Mouse (Mus musculus) MEL (cell line): Measurements from ENCODE around the gene Parp8. TPM values are rescaled to one million over a fixed set of nuclear protein-coding genes. Genes with fewer than 3 reads are reported as not detected.

Experiments
- DNase-seq: peaks from one replicate; pipeline ENCODE4 v3.0.0; 2011; ENCODE audit warnings: low read depth, low spot score
- H3K27ac ChIP-seq: 2 replicates; pipeline ENCODE4 v1.5.1; 2012; ENCODE audit warnings: low read depth, mild to moderate bottlenecking, control low read depth, low read length, moderate library complexity; ENCODE audit not compliant: control insufficient read depth
- H3K27me3 ChIP-seq, 2 experiments: fragments of 150-350 bp in 1 of 2; sonication (generic) in 1 of 2; 2 replicates each; pipeline ENCODE4 v1.6.1; 2012; ENCODE audit warnings: low read length in 2 of 2, mild to moderate bottlenecking in 2 of 2, improper control_type of control experiment in 1 of 2, moderate library complexity in 1 of 2; ENCODE audit not compliant: insufficient read depth in 2 of 2, control insufficient read depth in 1 of 2
- H3K36me3 ChIP-seq, 2 experiments: 2 replicates each; pipeline ENCODE4 v1.6.1; 2012 to 2014; ENCODE audit warnings: low read length in 2 of 2, improper control_type of control experiment in 1 of 2, inconsistent platforms in 1 of 2, mild to moderate bottlenecking in 1 of 2; ENCODE audit not compliant: insufficient read depth in 2 of 2, control insufficient read depth in 1 of 2
- H3K4me1 ChIP-seq, 2 experiments: fragments of 150-350 bp in 1 of 2; sonication (generic) in 1 of 2; 2 replicates each; pipeline ENCODE4 v1.6.1; 2012; ENCODE audit warnings: low read length in 2 of 2, improper control_type of control experiment in 1 of 2, mild to moderate bottlenecking in 1 of 2; ENCODE audit not compliant: insufficient read depth in 2 of 2, control insufficient read depth in 1 of 2
- H3K4me3 ChIP-seq, 2 experiments: fragments of 150-350 bp in 1 of 2; sonication (generic) in 1 of 2; 2 replicates each; pipeline ENCODE4 v1.5.1; 2012; ENCODE audit warnings: low read depth in 2 of 2, low read length in 2 of 2, mild to moderate bottlenecking in 2 of 2, moderate library complexity in 2 of 2, control low read depth in 1 of 2, improper control_type of control experiment in 1 of 2; ENCODE audit not compliant: control insufficient read depth in 1 of 2, insufficient read depth in 1 of 2
- H3K79me2 ChIP-seq: 2 replicates; pipeline ENCODE4 v1.6.1; 2012; ENCODE audit warnings: mild to moderate bottlenecking, low read length, moderate library complexity; ENCODE audit not compliant: control insufficient read depth, poor library complexity, insufficient read depth
- H3K9ac ChIP-seq: 2 replicates; pipeline ENCODE4 v1.6.1; 2012; ENCODE audit warnings: low read depth, mild to moderate bottlenecking, control low read depth, low read length, moderate library complexity; ENCODE audit not compliant: control insufficient read depth, poor library complexity, severe bottlenecking
- H3K9me3 ChIP-seq: fragments of 150-350 bp; sonication (generic); replicated peaks from 2 replicates; pipeline ENCODE4 v1.6.1; 2012; ENCODE audit warnings: mild to moderate bottlenecking, low read length, improper control_type of control experiment, moderate library complexity; ENCODE audit not compliant: insufficient read depth
- BHLHE40 ChIP-seq: IDR thresholded peaks from 2 replicates; pipeline ENCODE4 v1.6.1; 2012; ENCODE audit warnings: low read depth, mild to moderate bottlenecking, inconsistent platforms, low read length, improper control_type of control experiment, borderline replicate concordance
- CHD1 ChIP-seq: IDR thresholded peaks from 2 replicates; pipeline ENCODE4 v1.6.1; 2012; ENCODE audit warnings: low read depth, mild to moderate bottlenecking, inconsistent platforms, low read length, improper control_type of control experiment
- ELF1 ChIP-seq: IDR thresholded peaks from 2 replicates; pipeline ENCODE4 v1.6.1; 2014; ENCODE audit warnings: low read depth, mild to moderate bottlenecking, inconsistent platforms, low read length, improper control_type of control experiment, moderate library complexity
- EP300 ChIP-seq, 2 experiments: IDR thresholded peaks; 2 replicates each; pipeline ENCODE4 v1.6.1; 2011; ENCODE audit warnings: improper control_type of control experiment in 2 of 2, low read length in 2 of 2, low read depth in 1 of 2, mild to moderate bottlenecking in 1 of 2
- GABPA ChIP-seq: IDR thresholded peaks from 2 replicates; pipeline ENCODE4 v1.6.1; 2012; ENCODE audit warnings: low read depth, mild to moderate bottlenecking, inconsistent platforms, low read length, improper control_type of control experiment, moderate library complexity
- JUND ChIP-seq: IDR thresholded peaks from 2 replicates; pipeline ENCODE4 v1.6.1; 2011; ENCODE audit warnings: low read depth, mild to moderate bottlenecking, improper control_type of control experiment, low read length
- MAZ ChIP-seq: IDR thresholded peaks from 2 replicates; pipeline ENCODE4 v1.6.1; 2012; ENCODE audit warnings: low read depth, mild to moderate bottlenecking, inconsistent platforms, low read length, improper control_type of control experiment
- MEF2A ChIP-seq: IDR thresholded peaks from 2 replicates; pipeline ENCODE4 v1.6.1; 2014; ENCODE audit warnings: low read depth, mild to moderate bottlenecking, inconsistent platforms, low read length, improper control_type of control experiment; ENCODE audit not compliant: poor library complexity, insufficient replicate concordance, severe bottlenecking; ENCODE audit errors: extremely low read depth
- MXI1 ChIP-seq: IDR thresholded peaks from 2 replicates; pipeline ENCODE4 v1.6.1; 2011; ENCODE audit warnings: mild to moderate bottlenecking, low read depth, low read length, improper control_type of control experiment
- MYB ChIP-seq: IDR thresholded peaks from 2 replicates; pipeline ENCODE4 v1.6.1; 2011; ENCODE audit warnings: mild to moderate bottlenecking, low read depth, low read length, improper control_type of control experiment
- MYC ChIP-seq: IDR thresholded peaks from 2 replicates; pipeline ENCODE4 v1.6.1; 2011; ENCODE audit warnings: low read depth, mild to moderate bottlenecking, low read length, improper control_type of control experiment, moderate library complexity
- NRF1 ChIP-seq: IDR thresholded peaks from 2 replicates; pipeline ENCODE4 v1.6.1; 2014; ENCODE audit warnings: low read depth, mild to moderate bottlenecking, inconsistent platforms, low read length, improper control_type of control experiment, moderate library complexity; ENCODE audit not compliant: poor library complexity, insufficient read depth, severe bottlenecking
- POLR2AphosphoS5 ChIP-seq: IDR thresholded peaks from 2 replicates; pipeline ENCODE4 v1.6.1; 2012; ENCODE audit warnings: low read depth, borderline replicate concordance, mild to moderate bottlenecking, inconsistent platforms, low read length, moderate library complexity, mixed read lengths
- SMC3 ChIP-seq: IDR thresholded peaks from 2 replicates; pipeline ENCODE4 v1.6.1; 2011; ENCODE audit warnings: low read depth, low read length, improper control_type of control experiment
- TAL1 ChIP-seq: IDR thresholded peaks from 2 replicates; pipeline ENCODE4 v1.6.1; 2012; ENCODE audit warnings: mild to moderate bottlenecking, inconsistent platforms, low read length, moderate library complexity, mixed read lengths
- TBP ChIP-seq: IDR thresholded peaks from 2 replicates; pipeline ENCODE4 v1.8.0; 2011; ENCODE audit warnings: low read depth, low read length, improper control_type of control experiment
- TCF12 ChIP-seq: IDR thresholded peaks from 2 replicates; pipeline ENCODE4 v1.6.1; 2014; ENCODE audit warnings: low read depth, mild to moderate bottlenecking, inconsistent platforms, low read length, improper control_type of control experiment, moderate library complexity
- UBTF ChIP-seq: IDR thresholded peaks from 2 replicates; pipeline ENCODE4 v1.6.1; 2012; ENCODE audit warnings: low read depth, mild to moderate bottlenecking, inconsistent platforms, low read length, improper control_type of control experiment, moderate library complexity, borderline replicate concordance; ENCODE audit not compliant: insufficient read depth
- USF1 ChIP-seq: IDR thresholded peaks from 2 replicates; pipeline ENCODE4 v1.6.1; 2014; ENCODE audit warnings: low read depth, mild to moderate bottlenecking, inconsistent platforms, low read length, improper control_type of control experiment, moderate library complexity
- ZC3H11A ChIP-seq: IDR thresholded peaks from 2 replicates; pipeline ENCODE4 v1.6.1; 2012; ENCODE audit warnings: low read depth, mild to moderate bottlenecking, inconsistent platforms, low read length, improper control_type of control experiment
- ZKSCAN1 ChIP-seq: IDR thresholded peaks from 2 replicates; pipeline ENCODE4 v1.6.1; 2012; ENCODE audit warnings: low read depth, mild to moderate bottlenecking, inconsistent platforms, low read length, improper control_type of control experiment, moderate library complexity
- ZNF384 ChIP-seq: IDR thresholded peaks from 2 replicates; pipeline ENCODE4 v1.6.1; 2012; ENCODE audit warnings: low read depth, mild to moderate bottlenecking, inconsistent platforms, low read length, improper control_type of control experiment
- polyA plus RNA-seq, 2 experiments: library from polyadenylated mRNA; stranded (reverse) in 1 of 2; unstranded in 1 of 2; fragments of >175 nt in 1 of 2; fragments of >200 nt in 1 of 2; gene quantifications; 2 replicates each; pipeline versions ENCODE4 v1.2.1 to v1.2.4; 2012; ENCODE audit warnings: low replicate concordance in 2 of 2, low read depth in 1 of 2; ENCODE audit not compliant: insufficient read length in 2 of 2, insufficient read depth in 1 of 2, missing spikeins in 1 of 2
- total RNA-seq: library from RNA; depleted of rRNA; stranded (reverse); fragments of 300-350 nt; gene quantifications from 2 replicates; pipeline ENCODE4 v1.2.3, GENCODE M21; 2012

Gene Parp8
- total and polyA plus RNA-seq, 3 experiments, result not detected

DNA sequence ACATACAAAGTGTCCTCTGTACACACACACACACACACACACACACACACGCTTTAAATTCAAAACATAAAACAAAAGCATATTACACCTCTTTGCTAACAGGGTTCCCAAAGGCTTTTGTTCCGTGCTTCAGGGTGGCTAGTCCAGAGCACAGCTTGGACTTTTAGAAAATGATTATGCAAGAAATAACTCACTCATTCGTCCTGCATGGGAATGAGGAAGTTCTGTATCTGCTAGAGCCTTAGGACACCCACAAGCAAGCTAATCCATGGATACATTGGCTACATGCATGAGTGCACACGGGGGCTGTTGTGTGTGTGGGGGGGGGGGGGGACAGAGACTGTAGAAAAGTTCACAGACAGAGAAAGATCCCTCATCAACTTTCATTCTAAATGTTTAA is 75.8 kb downstream of the Parp8 start:
- Histone ChIP-seq H3K36me3 (no peaks in the 10 kb centered on the region), H3K4me1 (no peaks in the 10 kb centered on the region), H3K9me3 (no peaks in the 10 kb centered on the region), H3K4me3 (no peak overlapping the region), H3K27ac (no peak overlapping the region), H3K27me3 (no peaks in the 10 kb centered on the region), H3K79me2 (no peaks in the 10 kb centered on the region), H3K9ac (no peak overlapping the region)
- TF ChIP-seq ZNF384 (no peak), CHD1 (no peak), SMC3 (no peak), JUND (no peak), MAZ (no peak), UBTF (no peak), MYB (no peak), POLR2AphosphoS5 (no peak), EP300 (IDR thresholded peaks at IDR 0.05; ENCODE audit: low read depth in 1 of 2, low read length in 2 of 2) (no peak), TAL1 (no peak), MYC (no peak), ZC3H11A (no peak), GABPA (no peak), NRF1 (no peak)
- peak; percentile 2 for DNase-seq

GRCm38 (mm10) chr13:116949056-116949455 is 76.3 kb downstream of the Parp8 start:
- H3K9me3 ChIP-seq, result no peaks in the 10 kb centered on the region

GRCm38 (mm10) chr13:116948299-116948659 is 77.1 kb downstream of the Parp8 start:
- Histone ChIP-seq H3K4me1 (no peaks in the 10 kb centered on the region), H3K79me2 (no peaks in the 10 kb centered on the region), H3K27me3 (no peaks in the 10 kb centered on the region), H3K9ac (no peak overlapping the region), H3K4me3 (no peak overlapping the region), H3K36me3 (no peaks in the 10 kb centered on the region), H3K27ac (no peak overlapping the region), H3K9me3 (no peaks in the 10 kb centered on the region)
- TF ChIP-seq USF1, result no peak
- TF ChIP-seq MXI1, result no peak
- no peak for TF ChIP-seq NRF1
- no peak for TF ChIP-seq TCF12
- TF ChIP-seq ZKSCAN1, result no peak
- no peak for TF ChIP-seq BHLHE40
- TF ChIP-seq TBP, result no peak
- no peak for TF ChIP-seq ELF1
- no peak for TF ChIP-seq MEF2A
- no peak for TF ChIP-seq MAZ
- TF ChIP-seq POLR2AphosphoS5, result no peak
- DNase-seq, result no peak

More at GRCm38 (mm10) chr13:116949056-116949455, 76.3 kb downstream of the Parp8 start:
- Histone ChIP-seq H3K79me2 (no peaks in the 10 kb centered on the region), H3K4me3 (no peak overlapping the region), H3K4me1 (no peaks in the 10 kb centered on the region), H3K9ac (no peak overlapping the region), H3K36me3 (no peaks in the 10 kb centered on the region), H3K27ac (no peak overlapping the region), H3K27me3 (no peaks in the 10 kb centered on the region)
- TF ChIP-seq ELF1 (no peak), NRF1 (no peak)
- DNase-seq, result no peak
